In the genomic region with DNA sequence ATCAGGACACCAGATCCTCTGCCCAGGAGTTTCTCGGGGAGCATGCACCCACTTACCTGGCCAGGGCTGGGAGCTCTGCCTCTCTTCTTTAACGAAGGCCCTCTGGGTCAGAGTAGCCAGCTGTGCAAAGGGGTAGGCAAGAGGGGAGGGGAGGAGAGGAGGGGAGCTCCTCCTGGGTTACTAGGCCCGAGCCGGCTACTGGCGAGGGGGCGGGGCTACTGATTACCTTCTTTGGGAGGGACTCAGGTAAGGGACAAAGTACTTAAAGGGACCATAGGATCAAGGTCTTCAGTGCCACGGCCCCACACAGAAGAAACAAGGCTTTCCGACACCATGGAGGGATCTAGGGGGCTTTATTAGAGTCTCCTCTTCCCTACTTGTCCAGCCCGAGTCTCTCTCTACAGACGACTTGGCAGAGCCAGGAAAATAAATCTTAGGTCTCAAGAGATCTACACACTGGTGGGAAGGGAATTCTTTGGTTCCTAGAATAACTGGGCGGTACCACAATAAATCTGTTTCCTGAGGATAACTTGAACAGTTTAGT, we compare ENCODE assay signal across 8 mouse cellular contexts. TPM values are rescaled to one million over a fixed set of nuclear protein-coding genes. Genes with fewer than 3 reads are reported as not detected.
DNase-seq lines count a peak whose midpoint lies in the region; ATAC-seq lines count a peak whose summit lies in the region.

No protein-coding gene starts in this region.

- H3K27ac ChIP-seq in limb, embryonic 12.5 days = peak overlapping the region; percentile 89
- H3K27ac ChIP-seq in midbrain, embryonic 14.5 days (replicated peaks; ENCODE audit: low read depth, low read length) = 0 out of 2 replicates have a peak overlapping the region, but pooled peaks have one; percentile 28

- intact Hi-C loops in left cerebral cortex, postnatal 4 days (cut with DNase I) = no loop called here

- H3K4me2 ChIP-seq in limb, embryonic 12.5 days = peak overlapping the region; percentile 69
- H3K4me2 ChIP-seq in midbrain, embryonic 14.5 days (ENCODE audit: low read length) = peak overlapping the region; percentile 48

- DNase-seq in embryo, embryonic 10.5 days (ENCODE audit: low spot score) = peak; percentile 36
- no peak for DNase-seq in embryo, embryonic 10 days (ENCODE audit: low spot score)
- DNase-seq in ZHBTc4 (ENCODE audit: low read depth, low spot score) = peak; percentile 65
- DNase-seq in heart, postnatal 4 days = peak; percentile 37
- DNase-seq in midbrain, embryonic 14.5 days = no peak
- DNase-seq in left cerebral cortex, postnatal 4 days = no peak

- no peak for ATAC-seq in limb, embryonic 12.5 days (ENCODE audit: insufficient number of reproducible peaks, insufficient read depth, low FRiP score, low TSS enrichment, low read depth)
- no peak for ATAC-seq in midbrain, embryonic 14.5 days (ENCODE audit: low FRiP score, low TSS enrichment)
- no peak for ATAC-seq in megakaryocyte progenitor cell, adult 5-6 weeks (replicated peaks; ENCODE audit: poor library complexity)

- peaks cover 30% of the 10 kb centered on the region for H3K4me1 ChIP-seq in limb, embryonic 12.5 days (replicated peaks)
- peaks cover 25% of the 10 kb centered on the region for H3K4me1 ChIP-seq in midbrain, embryonic 14.5 days (ENCODE audit: control insufficient read depth, insufficient read depth, low read length)

- H3K36me3 ChIP-seq in limb, embryonic 12.5 days = 0 out of 2 replicates have a peak, but pooled peaks cover 7% of the 10 kb centered on the region
- H3K36me3 ChIP-seq in midbrain, embryonic 14.5 days (ENCODE audit: control insufficient read depth, insufficient read depth, low read length) = no peaks in the 10 kb centered on the region

- H3K27me3 ChIP-seq in limb, embryonic 12.5 days = no peaks in the 10 kb centered on the region
- H3K27me3 ChIP-seq in midbrain, embryonic 14.5 days (ENCODE audit: control insufficient read depth, insufficient read depth, low read length) = no peaks in the 10 kb centered on the region

- peak overlapping the region; percentile 62 for H3K4me3 ChIP-seq in limb, embryonic 12.5 days (replicated peaks)
- peak overlapping the region; percentile 54 for H3K4me3 ChIP-seq in midbrain, embryonic 14.5 days (replicated peaks; ENCODE audit: low read depth, low read length)

- no peaks in the 10 kb centered on the region for H3K9me3 ChIP-seq in limb, embryonic 12.5 days
- no peaks in the 10 kb centered on the region for H3K9me3 ChIP-seq in midbrain, embryonic 14.5 days (ENCODE audit: control insufficient read depth, low read length)

- H3K9ac ChIP-seq in limb, embryonic 12.5 days (replicated peaks) = peak overlapping the region; percentile 64; the same call in 1 of the 2 replicates
- H3K9ac ChIP-seq in midbrain, embryonic 14.5 days (replicated peaks; ENCODE audit: low read length) = 0 out of 2 replicates have a peak overlapping the region, but pooled peaks have one; percentile 31

- 16% methylated on average over 11 of the region's 11 CpGs for WGBS in limb, embryonic 12.5 days
- 21% methylated on average over 11 of the region's 11 CpGs for WGBS in midbrain, embryonic 14.5 days

RNA-seq across cellular contexts. Expression of a gene that starts 0.6 kb away (rescaled TPM):
- total RNA-seq in heart, postnatal 4 days (2021) = 10 to 100 TPM; 31.7 to 34.6 TPM
- polyA plus RNA-seq in limb, embryonic 12.5 days (2016; fragmentation: Nextera tagmentation; extraction: Ambion mirVana) = 60.6 and 69.7 TPM in 2 replicates
- polyA plus RNA-seq in midbrain, embryonic 14.5 days (2014; fragmentation: Nextera tagmentation; extraction: Ambion mirVana) = 55.3 and 65.9 TPM in 2 replicates
- 39.7 and 45.0 TPM in 2 replicates for total RNA-seq in megakaryocyte progenitor cell, adult 5-6 weeks (2015)
- 46.8 and 49.2 TPM in 2 replicates for total RNA-seq in megakaryocyte progenitor cell, adult 5-6 weeks (2017)
- 10 to 100 TPM; 44.8 to 47.6 TPM for total RNA-seq in left cerebral cortex, postnatal 4 days (2021)

RNA-seq across cellular contexts. Expression of a gene that starts 0.9 kb away (rescaled TPM):
- 10 to 100 TPM in 1 of 2 experiments, 1 to 10 TPM in 1; 9.5 to 10.2 TPM for total RNA-seq in heart, postnatal 4 days (2021)
- polyA plus RNA-seq in limb, embryonic 12.5 days (2016; fragmentation: Nextera tagmentation; extraction: Ambion mirVana) = 21.2 and 21.7 TPM in 2 replicates
- polyA plus RNA-seq in midbrain, embryonic 14.5 days (2014; fragmentation: Nextera tagmentation; extraction: Ambion mirVana) = 10.1 and 12.2 TPM in 2 replicates
- 2.6 and 4.7 TPM in 2 replicates for total RNA-seq in megakaryocyte progenitor cell, adult 5-6 weeks (2015)
- 3.0 and 4.2 TPM in 2 replicates for total RNA-seq in megakaryocyte progenitor cell, adult 5-6 weeks (2017)
- total RNA-seq in left cerebral cortex, postnatal 4 days (2021) = 1 to 10 TPM; 6.2 to 7.2 TPM

RNA-seq across cellular contexts. Expression of a gene that starts 8.9 kb away (rescaled TPM):
- total RNA-seq in heart, postnatal 4 days (2021) = 10 to 100 TPM; 35.4 to 36.7 TPM
- 15.0 and 16.2 TPM in 2 replicates for polyA plus RNA-seq in limb, embryonic 12.5 days (2016; fragmentation: Nextera tagmentation; extraction: Ambion mirVana)
- 19.5 and 21.4 TPM in 2 replicates for polyA plus RNA-seq in midbrain, embryonic 14.5 days (2014; fragmentation: Nextera tagmentation; extraction: Ambion mirVana)
- 20.5 and 21.7 TPM in 2 replicates for total RNA-seq in megakaryocyte progenitor cell, adult 5-6 weeks (2015)
- total RNA-seq in megakaryocyte progenitor cell, adult 5-6 weeks (2017) = 2.8 and 4.0 TPM in 2 replicates
- 10 to 100 TPM; 77.9 to 80.6 TPM for total RNA-seq in left cerebral cortex, postnatal 4 days (2021)

RNA-seq across cellular contexts. Expression of a gene that starts 30.4 kb away (rescaled TPM):
- 10 to 100 TPM; 88.0 to 90.9 TPM for total RNA-seq in heart, postnatal 4 days (2021)
- 261 and 271 TPM in 2 replicates for polyA plus RNA-seq in limb, embryonic 12.5 days (2016; fragmentation: Nextera tagmentation; extraction: Ambion mirVana)
- 31.2 and 59.3 TPM in 2 replicates for polyA plus RNA-seq in midbrain, embryonic 14.5 days (2014; fragmentation: Nextera tagmentation; extraction: Ambion mirVana)
- 4.6 and 7.8 TPM in 2 replicates for total RNA-seq in megakaryocyte progenitor cell, adult 5-6 weeks (2015)
- 5.4 TPM in 2 replicates for total RNA-seq in megakaryocyte progenitor cell, adult 5-6 weeks (2017)
- 10 to 100 TPM; 13.0 to 16.7 TPM for total RNA-seq in left cerebral cortex, postnatal 4 days (2021)

RNA-seq across cellular contexts. Expression of a gene that starts 42.0 kb away (rescaled TPM):
- total RNA-seq in heart, postnatal 4 days (2021) = 10 to 100 TPM; 35.3 to 41.1 TPM
- polyA plus RNA-seq in limb, embryonic 12.5 days (2016; fragmentation: Nextera tagmentation; extraction: Ambion mirVana) = 12.3 and 13.4 TPM in 2 replicates
- polyA plus RNA-seq in midbrain, embryonic 14.5 days (2014; fragmentation: Nextera tagmentation; extraction: Ambion mirVana) = 4.8 and 21.8 TPM in 2 replicates
- total RNA-seq in megakaryocyte progenitor cell, adult 5-6 weeks (2015) = 0.54 and 0.62 TPM in 2 replicates
- total RNA-seq in megakaryocyte progenitor cell, adult 5-6 weeks (2017) = 3.9 TPM in 2 replicates
- total RNA-seq in left cerebral cortex, postnatal 4 days (2021) = 10 to 100 TPM; 17.7 to 18.3 TPM

Comparison
In these comparisons a context has a peak if more than half of its experiments do, and no peak if none do; other contexts are left out.
1. DNase-seq: peak in embryo, embryonic 10.5 days (single experiment), ZHBTc4 (single experiment) and heart, postnatal 4 days (single experiment); none in embryo, embryonic 10 days (single experiment), midbrain, embryonic 14.5 days (single experiment) and left cerebral cortex, postnatal 4 days (single experiment).